Mouse (Mus musculus) liver, embryonic 11.5 days (tissue): ENCODE measurements at regions not wholly inside any gene's neighbourhood (a gene's known extent, or its start where the extent isn't known, plus 50 kb on each side); places are given as distances from the start of the nearest gene placed in this dataset.

Experiments used
- ATAC-seq: fragments of 200-750 bp; cut with Nextera tagmentation; replicated peaks from 2 replicates; pipeline ENCODE4 v1.8.0; 2017; ENCODE audit warnings: moderate number of reproducible peaks, mild to moderate bottlenecking, moderate TSS enrichment, moderate library complexity; ENCODE audit not compliant: low FRiP score
- DNase-seq: peaks from one replicate; pipeline ENCODE4 v3.0.0-alpha.2; 2017; ENCODE audit warnings: low spot score
- H3K27ac ChIP-seq: fragments of 300-500 bp; sonication (generic); 2 replicates; pipeline ENCODE4 v1.5.1; 2014; ENCODE audit warnings: mild to moderate bottlenecking, low read depth, low read length, control low read depth
- H3K27me3 ChIP-seq: fragments of 300-500 bp; sonication (generic); replicated peaks from 2 replicates; pipeline ENCODE4 v1.6.1; 2014; ENCODE audit warnings: low read length, mixed read lengths; ENCODE audit not compliant: control insufficient read depth, insufficient read depth
- H3K36me3 ChIP-seq: fragments of 300-500 bp; sonication (generic); 2 replicates; pipeline ENCODE4 v1.6.1; 2014; ENCODE audit warnings: mild to moderate bottlenecking, low read length, moderate library complexity, mixed read lengths; ENCODE audit not compliant: control insufficient read depth, insufficient read depth
- H3K4me1 ChIP-seq: fragments of 300-500 bp; sonication (generic); replicated peaks from 2 replicates; pipeline ENCODE4 v1.6.1; 2014; ENCODE audit warnings: low read length, mixed read lengths; ENCODE audit not compliant: control insufficient read depth, insufficient read depth
- H3K4me2 ChIP-seq: fragments of 300-500 bp; sonication (generic); 2 replicates; pipeline ENCODE4 v1.6.1; 2014; ENCODE audit warnings: mild to moderate bottlenecking, control low read depth, moderate library complexity
- H3K4me3 ChIP-seq: fragments of 300-500 bp; sonication (generic); 2 replicates; pipeline ENCODE4 v1.5.1; 2014; ENCODE audit warnings: low read depth, low read length, control low read depth
- H3K9ac ChIP-seq: fragments of 300-500 bp; sonication (generic); 2 replicates; pipeline ENCODE4 v1.6.1; 2014; ENCODE audit warnings: low read depth, low read length, control low read depth
- H3K9me3 ChIP-seq: fragments of 300-500 bp; sonication (generic); 2 replicates; pipeline ENCODE4 v1.6.1; 2016; ENCODE audit warnings: low read length, inconsistent platforms, mixed read lengths; ENCODE audit not compliant: control insufficient read depth
- WGBS: fragments of 180-500 bp; shearing (Covaris S2); extraction: QIAGEN DNeasy Blood & Tissue Kit; methylation state at CpG from one replicate; pipeline ENCODE4 v1.1.7; 2014; 5-methylcytosine and 5-hydroxymethylcytosine counted together

DNA sequence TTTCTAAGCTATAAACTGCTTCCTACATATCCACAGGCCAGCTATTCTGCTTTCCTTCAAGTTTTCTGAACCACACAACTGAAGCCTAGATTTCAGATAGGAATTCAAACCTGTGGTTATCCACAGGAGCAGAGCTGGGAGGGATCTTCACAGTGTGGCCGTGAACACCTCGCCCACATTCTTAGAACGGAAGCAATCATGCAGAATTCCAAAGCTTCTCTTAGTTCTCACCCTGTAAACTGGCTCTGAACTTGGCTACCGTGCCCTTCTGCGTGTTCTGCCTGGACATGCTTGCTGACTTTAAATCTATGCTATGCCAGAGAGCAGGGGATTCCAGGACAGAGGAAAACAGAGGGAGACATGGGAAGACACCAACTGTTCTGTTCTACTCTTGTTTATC is 70.2 kb upstream of the Kctd3 start:
- Histone ChIP-seq H3K9ac (no peak overlapping the region), H3K27me3 (no peaks in the 10 kb centered on the region), H3K4me1 (no peaks in the 10 kb centered on the region), H3K36me3 (no peaks in the 10 kb centered on the region), H3K27ac (no peak overlapping the region), H3K4me2 (no peak overlapping the region), H3K4me3 (no peak overlapping the region), H3K9me3 (no peaks in the 10 kb centered on the region)
- DNase-seq, result no peak
- ATAC-seq, result no peak
- WGBS, result 77% methylated on average over 5 of the region's 5 CpGs

DNA sequence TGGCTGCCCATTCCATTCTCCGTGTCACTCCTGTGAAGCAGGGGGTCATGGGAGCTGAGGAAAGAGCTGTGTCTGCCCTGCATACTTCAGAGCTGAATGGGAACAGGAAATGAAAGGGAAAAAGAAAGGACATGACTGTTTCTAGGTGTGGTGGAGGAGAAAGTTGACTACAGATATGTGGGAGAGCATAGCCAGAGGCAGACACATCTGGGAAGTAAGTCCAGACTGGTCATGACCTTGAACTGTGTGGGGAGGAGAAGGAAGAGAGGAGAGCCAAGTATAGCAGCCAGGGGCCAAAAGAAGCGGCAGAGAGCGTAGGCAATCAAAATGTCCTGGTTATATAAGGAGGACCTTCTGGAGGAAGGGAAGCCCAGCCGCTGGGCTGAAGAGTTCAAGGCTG is 68.6 kb upstream of the Kctd3 start:
- no peak for DNase-seq
- no peak for ATAC-seq
- no peaks in the 10 kb centered on the region for H3K9me3 ChIP-seq
- no peaks in the 10 kb centered on the region for H3K4me1 ChIP-seq
- H3K9ac ChIP-seq, result no peak overlapping the region
- H3K4me2 ChIP-seq, result no peak overlapping the region
- H3K36me3 ChIP-seq, result no peaks in the 10 kb centered on the region
- 77% methylated on average over 4 of the region's 4 CpGs for WGBS
- H3K27me3 ChIP-seq, result no peaks in the 10 kb centered on the region
- H3K27ac ChIP-seq, result no peak overlapping the region
- H3K4me3 ChIP-seq, result no peak overlapping the region

DNA sequence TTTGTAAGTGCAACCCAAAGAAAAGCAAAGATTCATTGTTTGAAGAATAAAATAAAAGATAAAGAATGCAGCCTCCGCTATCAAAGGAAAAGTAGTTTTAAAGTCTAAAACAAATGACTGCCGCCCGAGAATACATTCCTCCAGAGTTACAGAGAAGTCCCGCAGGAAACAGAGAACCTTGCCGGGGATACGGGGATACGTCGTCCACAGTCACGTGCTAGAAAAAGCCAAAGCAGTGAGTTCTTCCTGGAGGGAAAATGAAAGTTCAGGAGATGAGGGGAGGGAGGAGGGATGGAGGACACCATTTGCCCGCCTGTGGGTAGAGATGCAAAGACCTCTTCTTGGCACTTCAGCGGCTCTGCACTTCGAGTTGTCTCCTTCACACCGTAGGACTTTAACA is 68.0 kb upstream of the Kctd3 start:
- H3K27me3 ChIP-seq, result no peaks in the 10 kb centered on the region
- H3K36me3 ChIP-seq, result no peaks in the 10 kb centered on the region
- H3K27ac ChIP-seq, result no peak overlapping the region
- H3K9me3 ChIP-seq, result no peaks in the 10 kb centered on the region
- ATAC-seq (no peak), DNase-seq (no peak)
- no peak overlapping the region for H3K4me3 ChIP-seq
- H3K4me1 ChIP-seq, result no peaks in the 10 kb centered on the region
- H3K9ac ChIP-seq, result no peak overlapping the region
- 72% methylated on average over 13 of the region's 13 CpGs for WGBS
- no peak overlapping the region for H3K4me2 ChIP-seq

DNA sequence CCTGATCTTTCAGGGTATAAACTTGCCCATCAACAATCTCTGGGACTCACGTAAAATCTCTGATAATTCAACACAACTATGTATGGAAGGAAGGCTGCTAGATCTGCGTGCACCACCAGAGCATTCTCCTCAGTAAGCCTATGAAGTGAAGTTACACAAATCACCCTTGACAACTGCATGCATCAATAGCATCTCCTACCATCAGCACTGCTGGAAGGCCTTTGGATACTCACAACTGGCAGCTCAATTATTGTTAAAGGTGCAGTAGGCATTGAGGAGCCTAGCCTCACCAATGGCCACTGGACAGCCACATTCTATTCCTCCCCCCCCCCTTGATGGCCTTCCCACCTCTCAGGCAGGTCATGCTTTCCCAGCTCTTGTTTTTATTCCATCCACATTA is 64.9 kb upstream of the Kctd3 start:
- Histone ChIP-seq H3K4me2 (no peak overlapping the region), H3K36me3 (no peaks in the 10 kb centered on the region), H3K27ac (no peak overlapping the region), H3K4me3 (no peak overlapping the region), H3K4me1 (no peaks in the 10 kb centered on the region), H3K27me3 (no peaks in the 10 kb centered on the region), H3K9me3 (no peaks in the 10 kb centered on the region), H3K9ac (no peak overlapping the region)
- ATAC-seq (no peak), DNase-seq (no peak)
- WGBS, result 67% methylated on average over 2 of the region's 2 CpGs

DNA sequence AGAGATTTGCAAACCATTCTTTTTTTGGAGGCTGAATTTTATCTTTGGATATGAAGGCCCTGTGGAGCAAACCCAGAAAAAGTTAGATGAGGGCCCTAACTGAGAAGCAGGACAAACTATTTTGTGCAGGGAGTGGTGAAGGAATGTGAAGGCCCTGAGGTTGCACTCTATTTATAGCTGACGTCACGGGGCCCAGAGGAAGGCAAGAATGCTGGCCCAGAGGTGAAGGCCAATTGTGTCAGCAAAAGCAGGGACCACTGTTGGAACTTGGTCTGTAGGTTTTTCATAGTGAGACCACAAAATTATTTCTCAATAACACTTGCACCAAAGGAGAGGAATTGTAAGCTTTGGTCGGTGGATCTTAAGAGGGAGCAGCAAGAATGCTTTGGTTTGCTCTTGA is 60.6 kb upstream of the Kctd3 start:
- Histone ChIP-seq H3K4me2 (no peak overlapping the region), H3K27ac (no peak overlapping the region), H3K4me1 (no peaks in the 10 kb centered on the region), H3K4me3 (no peak overlapping the region), H3K27me3 (no peaks in the 10 kb centered on the region), H3K9me3 (no peaks in the 10 kb centered on the region), H3K9ac (no peak overlapping the region), H3K36me3 (no peaks in the 10 kb centered on the region)
- DNase-seq (no peak), ATAC-seq (no peak)
- WGBS, result 62% methylated on average over 3 of the region's 3 CpGs

DNA sequence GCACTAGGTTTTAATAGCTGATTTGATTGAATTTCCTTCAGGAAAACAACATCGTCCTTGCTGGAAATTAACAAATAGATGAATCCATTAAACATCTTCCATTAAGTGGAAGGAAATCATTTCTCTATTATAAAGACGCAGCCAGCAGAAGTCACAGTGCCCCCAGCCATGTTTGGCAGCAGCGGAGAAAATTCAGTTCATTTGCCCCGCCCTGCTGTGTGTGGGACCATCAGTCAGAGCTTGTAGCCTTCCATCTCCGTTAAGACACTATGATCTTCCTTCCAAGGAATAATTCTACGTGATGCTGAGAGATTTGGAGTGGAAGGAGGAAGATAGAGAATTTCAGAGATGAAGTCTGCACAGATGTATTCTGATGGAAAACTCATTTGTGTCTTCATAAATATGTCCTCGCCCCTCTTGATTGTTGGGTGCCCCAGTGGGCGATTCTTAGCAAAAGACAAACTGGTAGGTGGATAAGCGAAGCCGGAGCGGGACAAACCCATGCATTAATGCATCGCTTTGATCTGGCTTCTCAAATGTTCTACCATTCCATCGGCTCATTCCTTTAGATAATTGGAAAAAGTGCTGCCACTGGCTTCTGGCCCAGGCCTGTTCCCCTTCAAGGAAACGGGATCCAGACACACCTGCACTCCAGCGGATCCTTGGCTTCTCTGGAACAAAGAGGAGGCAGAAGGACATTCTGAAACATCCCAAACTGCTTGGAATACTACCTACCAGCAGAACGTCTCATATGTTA is 59.7 kb upstream of the Kctd3 start:
- 73% methylated on average over 16 of the region's 16 CpGs for WGBS
- Histone ChIP-seq H3K27ac (no peak overlapping the region), H3K4me2 (no peak overlapping the region), H3K4me1 (no peaks in the 10 kb centered on the region), H3K4me3 (no peak overlapping the region), H3K9me3 (no peaks in the 10 kb centered on the region), H3K27me3 (no peaks in the 10 kb centered on the region), H3K9ac (no peak overlapping the region), H3K36me3 (no peaks in the 10 kb centered on the region)
- no peak for DNase-seq
- ATAC-seq, result no peak

DNA sequence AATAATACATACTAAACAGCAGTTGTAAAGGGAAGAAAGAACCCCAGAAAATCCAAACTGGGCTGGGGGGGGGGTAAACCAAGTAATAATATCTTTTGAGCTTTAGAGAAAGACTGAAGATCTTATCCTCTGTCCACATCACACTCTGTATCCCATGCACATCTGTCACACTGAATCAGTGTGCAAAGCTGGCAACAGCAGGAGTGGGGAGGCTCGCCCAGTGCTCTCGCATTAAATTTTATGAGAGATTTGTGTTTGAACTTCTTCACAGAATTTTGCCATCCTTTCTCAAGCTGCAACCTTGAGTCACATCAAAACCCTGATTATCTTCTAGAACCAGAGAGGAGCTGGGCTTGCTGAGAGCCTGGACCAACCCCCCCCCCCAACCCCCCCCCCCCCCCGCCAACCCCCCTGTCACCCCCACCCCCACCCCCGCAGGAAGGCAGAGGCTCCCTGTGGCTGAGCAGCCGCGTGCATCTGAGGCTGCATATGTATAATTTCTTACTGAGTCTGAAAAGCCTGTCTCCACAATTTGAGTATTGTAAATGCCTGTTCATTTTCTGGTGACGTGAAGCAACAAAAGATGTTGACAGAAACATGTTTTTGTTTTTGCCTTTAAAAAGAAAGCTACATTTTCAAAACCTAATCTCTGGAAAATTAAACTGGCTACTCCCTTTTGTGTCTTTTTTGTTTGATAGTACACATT is 59.0 kb upstream of the Kctd3 start:
- WGBS, result 49% methylated on average over 7 of the region's 7 CpGs
- Histone ChIP-seq H3K36me3 (no peaks in the 10 kb centered on the region), H3K4me3 (no peak overlapping the region), H3K4me2 (no peak overlapping the region), H3K9ac (no peak overlapping the region), H3K9me3 (no peaks in the 10 kb centered on the region), H3K27ac (no peak overlapping the region), H3K4me1 (no peaks in the 10 kb centered on the region), H3K27me3 (no peaks in the 10 kb centered on the region)
- DNase-seq (no peak), ATAC-seq (no peak)

DNA sequence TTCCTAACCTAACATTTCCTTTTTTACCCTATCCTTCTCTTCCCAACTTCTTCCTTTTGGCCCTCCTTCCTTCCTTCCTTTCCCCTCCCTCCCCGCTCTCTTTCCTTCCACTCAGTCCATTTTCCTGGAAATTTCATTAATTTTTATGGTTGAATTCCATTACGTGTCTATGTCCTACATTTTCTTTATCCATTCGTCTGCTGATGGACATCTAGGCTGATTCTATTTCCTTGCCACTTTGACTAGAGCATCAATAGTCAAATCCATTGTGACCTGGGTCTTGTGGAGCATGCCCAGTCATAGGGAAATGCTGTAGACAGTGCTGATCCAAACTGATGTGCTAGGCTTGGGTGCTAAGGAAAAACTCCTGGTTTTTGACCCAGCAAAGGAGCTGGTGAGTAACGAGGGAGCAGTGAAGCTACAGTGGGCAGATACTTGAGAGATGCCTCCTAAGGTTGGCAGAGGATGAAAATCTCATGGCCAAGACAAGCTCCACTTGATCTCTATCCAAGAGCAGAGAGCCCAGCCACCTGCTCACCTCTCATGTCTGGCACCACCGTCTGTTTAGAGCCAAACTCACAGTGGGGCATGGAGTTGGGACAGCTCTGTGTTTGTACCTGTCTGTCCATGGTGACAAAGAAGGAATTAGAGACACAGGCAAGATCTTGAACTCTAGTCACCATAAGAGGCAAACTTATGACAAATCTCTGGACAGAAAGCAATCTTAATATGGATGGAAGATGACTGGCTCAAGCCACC is 57.7 kb upstream of the Kctd3 start:
- 74% methylated on average over 5 of the region's 5 CpGs for WGBS
- no peaks in the 10 kb centered on the region for H3K4me1 ChIP-seq
- no peak overlapping the region for H3K4me3 ChIP-seq
- H3K27ac ChIP-seq, result no peak overlapping the region
- H3K4me2 ChIP-seq, result no peak overlapping the region
- H3K9me3 ChIP-seq, result no peaks in the 10 kb centered on the region
- H3K27me3 ChIP-seq, result no peaks in the 10 kb centered on the region
- H3K9ac ChIP-seq, result no peak overlapping the region
- DNase-seq (no peak), ATAC-seq (no peak)
- no peaks in the 10 kb centered on the region for H3K36me3 ChIP-seq
